Mouse (Mus musculus) midbrain, embryonic 16.5 days (tissue): ENCODE data around the gene Rapgef4. TPM values are rescaled to one million over a fixed set of nuclear protein-coding genes. Genes with fewer than 3 reads are reported as not detected.

Source experiments
- ATAC-seq: fragments of 200-750 bp; cut with Nextera tagmentation; 2 replicates; pipeline ENCODE4 v1.8.0; 2017; ENCODE audit warnings: moderate TSS enrichment
- H3K27ac ChIP-seq: fragments of 300-500 bp; sonication (generic); 2 replicates; pipeline ENCODE4 v1.5.1; 2014; ENCODE audit warnings: mild to moderate bottlenecking, low read length, mixed read lengths
- H3K27me3 ChIP-seq: fragments of 300-500 bp; sonication (generic); 2 replicates; pipeline ENCODE4 v1.6.1; 2014; ENCODE audit warnings: low read depth, low read length, mixed read lengths; ENCODE audit not compliant: control insufficient read depth, insufficient read depth
- H3K36me3 ChIP-seq: fragments of 300-500 bp; sonication (generic); 2 replicates; pipeline ENCODE4 v1.6.1; 2014; ENCODE audit warnings: mild to moderate bottlenecking, low read length, moderate library complexity, mixed read lengths; ENCODE audit not compliant: control insufficient read depth, insufficient read depth
- H3K4me1 ChIP-seq: fragments of 300-500 bp; sonication (generic); 2 replicates; pipeline ENCODE4 v1.6.1; 2014; ENCODE audit warnings: mild to moderate bottlenecking, low read length, mixed read lengths; ENCODE audit not compliant: control insufficient read depth, insufficient read depth
- H3K4me2 ChIP-seq: fragments of 300-500 bp; sonication (generic); 2 replicates; pipeline ENCODE4 v1.6.1; 2014; ENCODE audit warnings: mild to moderate bottlenecking, low read length, mixed read lengths
- H3K4me3 ChIP-seq: fragments of 300-500 bp; sonication (generic); 2 replicates; pipeline ENCODE4 v1.5.1; 2014; ENCODE audit warnings: low read depth, mild to moderate bottlenecking, low read length, moderate library complexity, mixed read lengths
- H3K9ac ChIP-seq: fragments of 300-500 bp; sonication (generic); 2 replicates; pipeline ENCODE4 v1.6.1; 2014; ENCODE audit warnings: low read depth, low read length, mixed read lengths
- H3K9me3 ChIP-seq: fragments of 300-500 bp; sonication (generic); replicated peaks from 2 replicates; pipeline ENCODE4 v1.6.1; 2014; ENCODE audit warnings: mild to moderate bottlenecking, low read length, mixed read lengths; ENCODE audit not compliant: control insufficient read depth, poor library complexity, severe bottlenecking
- WGBS: fragments of 180-500 bp; shearing (Covaris S2); extraction: QIAGEN DNeasy Blood & Tissue Kit; methylation state at CpG from one replicate; pipeline ENCODE4 v1.1.7; 2014; 5-methylcytosine and 5-hydroxymethylcytosine counted together
- polyA plus RNA-seq: library from polyadenylated mRNA; unstranded; fragments of >200 nt; fragmentation: Nextera tagmentation; extraction: Ambion mirVana; gene quantifications from 2 replicates; pipeline ENCODE4 v1.2.1, GENCODE M21; 2015

The Rapgef4 gene
- polyA plus RNA-seq, 1 experiment from 2014 or later = 40.2 TPM

- H3K4me1 ChIP-seq = peaks cover 21% of the 10 kb centered on the region
- H3K4me3 ChIP-seq = no peak overlapping the region
- WGBS = 95% methylated on average over 2 of the region's 2 CpGs
- no peaks in the 10 kb centered on the region for H3K27me3 ChIP-seq
- no peaks in the 10 kb centered on the region for H3K36me3 ChIP-seq
- H3K9ac ChIP-seq = no peak overlapping the region
- no peak for ATAC-seq
- no peaks in the 10 kb centered on the region for H3K9me3 ChIP-seq
- no peak overlapping the region for H3K4me2 ChIP-seq
- H3K27ac ChIP-seq = no peak overlapping the region
Observed at GRCm38 (mm10) chr2:72090061-72090460, 109.0 kb downstream of the Rapgef4 start.

DNA sequence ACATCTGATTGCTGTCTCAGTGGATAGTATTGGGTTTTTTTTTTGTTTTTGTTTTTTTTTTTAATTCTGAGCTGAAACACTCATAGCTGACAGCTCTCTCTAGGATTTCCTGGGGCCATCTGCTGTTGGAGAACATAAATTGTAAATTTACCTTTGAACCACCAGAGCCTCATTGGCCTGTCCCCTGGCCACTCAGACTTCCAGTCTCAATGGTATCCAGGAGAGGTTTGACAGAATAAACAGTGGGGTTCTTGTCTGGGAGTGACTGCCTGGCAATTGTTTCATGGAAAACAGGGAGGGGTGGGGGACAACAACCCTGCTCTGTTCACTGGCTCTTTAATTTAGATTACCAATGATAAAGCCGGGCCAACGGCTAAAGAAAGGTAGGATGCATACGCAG, 111.0 kb downstream of the Rapgef4 start:
- 44% methylated on average over 3 of the region's 3 CpGs for WGBS
- Histone ChIP-seq H3K9ac (no peak overlapping the region), H3K4me3 (no peak overlapping the region), H3K4me2 (no peak overlapping the region), H3K27me3 (no peaks in the 10 kb centered on the region), H3K4me1 (peaks cover 21% of the 10 kb centered on the region), H3K36me3 (no peaks in the 10 kb centered on the region), H3K9me3 (no peaks in the 10 kb centered on the region), H3K27ac (no peak overlapping the region)
- ATAC-seq = no peak

DNA sequence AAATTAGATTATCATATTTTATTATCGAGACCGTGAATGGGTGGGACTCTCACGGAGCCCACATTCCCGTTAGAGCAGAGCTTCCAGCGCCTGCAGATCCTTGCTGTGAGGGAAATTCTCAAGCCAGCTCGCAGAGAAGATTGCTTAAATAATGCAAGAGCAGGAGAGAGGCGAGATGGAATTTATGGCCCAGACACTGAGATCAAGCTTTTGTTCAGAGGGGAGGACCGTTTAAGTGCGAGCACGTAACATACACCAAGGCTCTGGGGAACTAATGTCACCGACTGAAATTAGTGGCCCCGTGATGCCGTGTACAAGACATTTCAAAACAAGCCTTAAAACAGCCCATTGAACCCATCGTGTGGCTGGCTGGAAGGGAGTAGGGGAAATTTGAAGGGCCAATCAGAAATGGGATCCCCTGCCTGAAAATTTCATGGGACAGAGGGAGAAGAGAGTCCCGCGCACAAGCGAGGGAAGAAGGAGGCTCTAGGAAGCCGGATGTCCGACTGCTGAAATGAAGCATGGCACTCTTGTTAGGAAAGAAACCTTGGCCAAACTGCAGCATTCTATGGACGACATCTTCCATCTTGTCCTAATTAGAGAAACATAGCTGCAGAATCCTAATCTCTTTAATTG, 112.5 kb downstream of the Rapgef4 start:
- Histone ChIP-seq H3K27me3 (no peaks in the 10 kb centered on the region), H3K9me3 (no peaks in the 10 kb centered on the region), H3K4me2 (peak overlapping the region; percentile 22), H3K9ac (no peak overlapping the region), H3K4me3 (no peak overlapping the region), H3K36me3 (no peaks in the 10 kb centered on the region), H3K4me1 (peaks cover 21% of the 10 kb centered on the region), H3K27ac (peak overlapping the region; percentile 59; the same call in 1 of the 2 replicates)
- no peak for ATAC-seq
- 60% methylated on average over 20 of the region's 20 CpGs for WGBS

DNA sequence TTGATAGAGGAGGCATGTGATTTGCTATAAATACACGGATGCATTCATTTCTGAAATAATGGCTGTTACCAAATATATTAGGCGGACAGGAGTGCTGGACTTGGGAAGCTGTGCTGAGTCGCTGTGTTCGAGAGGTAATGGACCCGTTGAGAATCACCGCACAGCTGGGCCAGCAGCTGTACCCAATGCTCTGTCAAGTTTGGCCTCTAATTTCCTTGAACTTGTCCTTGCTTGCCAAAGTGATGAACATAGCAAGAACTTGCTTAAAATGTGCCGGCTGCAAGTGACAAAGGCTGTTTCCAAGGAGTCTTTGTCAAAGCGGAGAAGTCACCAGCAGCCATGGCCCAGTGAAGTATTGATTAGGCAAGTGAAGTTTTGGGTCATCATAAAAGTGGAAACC, 113.0 kb downstream of the Rapgef4 start:
- H3K9ac ChIP-seq = no peak overlapping the region
- no peaks in the 10 kb centered on the region for H3K36me3 ChIP-seq
- H3K9me3 ChIP-seq = no peaks in the 10 kb centered on the region
- H3K27ac ChIP-seq = peak overlapping the region; percentile 59; the same call in 1 of the 2 replicates
- no peaks in the 10 kb centered on the region for H3K27me3 ChIP-seq
- ATAC-seq = no peak
- WGBS = 88% methylated on average over 8 of the region's 8 CpGs
- peaks cover 21% of the 10 kb centered on the region for H3K4me1 ChIP-seq
- H3K4me2 ChIP-seq = no peak overlapping the region
- no peak overlapping the region for H3K4me3 ChIP-seq

GRCm38 (mm10) chr2:72094446-72094845, 113.4 kb downstream of the Rapgef4 start:
- WGBS = 79% methylated on average over 7 of the region's 7 CpGs
- Histone ChIP-seq H3K27me3 (no peaks in the 10 kb centered on the region), H3K4me3 (no peak overlapping the region), H3K4me1 (peaks cover 21% of the 10 kb centered on the region), H3K36me3 (no peaks in the 10 kb centered on the region), H3K27ac (no peak overlapping the region), H3K4me2 (no peak overlapping the region), H3K9ac (no peak overlapping the region), H3K9me3 (no peaks in the 10 kb centered on the region)
- no peak for ATAC-seq

DNA sequence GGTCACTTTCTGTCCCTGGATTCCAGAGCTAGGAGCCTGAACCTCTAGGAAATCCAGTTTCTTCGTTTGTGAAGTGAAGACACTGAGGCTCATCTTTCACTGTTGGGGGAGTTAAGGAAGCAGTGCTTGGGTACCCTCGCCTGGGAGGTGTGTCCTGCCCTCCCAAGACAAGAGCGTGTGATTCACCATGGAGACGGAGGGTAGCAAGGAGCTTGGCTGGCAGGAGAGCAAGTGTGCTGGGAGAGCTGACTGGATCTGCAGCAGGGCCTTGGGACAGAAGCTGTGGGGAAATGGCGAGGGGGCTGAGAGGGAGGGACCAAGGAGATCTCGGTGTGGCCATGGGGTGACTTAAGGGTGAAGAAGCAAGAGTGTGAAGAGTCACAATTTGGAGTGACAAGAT, 114.0 kb downstream of the Rapgef4 start:
- H3K27ac ChIP-seq = no peak overlapping the region
- peaks cover 21% of the 10 kb centered on the region for H3K4me1 ChIP-seq
- WGBS = 71% methylated on average over 6 of the region's 6 CpGs
- no peak overlapping the region for H3K4me2 ChIP-seq
- no peak for ATAC-seq
- H3K4me3 ChIP-seq = no peak overlapping the region
- H3K9ac ChIP-seq = no peak overlapping the region
- H3K27me3 ChIP-seq = no peaks in the 10 kb centered on the region
- no peaks in the 10 kb centered on the region for H3K9me3 ChIP-seq
- no peaks in the 10 kb centered on the region for H3K36me3 ChIP-seq

DNA sequence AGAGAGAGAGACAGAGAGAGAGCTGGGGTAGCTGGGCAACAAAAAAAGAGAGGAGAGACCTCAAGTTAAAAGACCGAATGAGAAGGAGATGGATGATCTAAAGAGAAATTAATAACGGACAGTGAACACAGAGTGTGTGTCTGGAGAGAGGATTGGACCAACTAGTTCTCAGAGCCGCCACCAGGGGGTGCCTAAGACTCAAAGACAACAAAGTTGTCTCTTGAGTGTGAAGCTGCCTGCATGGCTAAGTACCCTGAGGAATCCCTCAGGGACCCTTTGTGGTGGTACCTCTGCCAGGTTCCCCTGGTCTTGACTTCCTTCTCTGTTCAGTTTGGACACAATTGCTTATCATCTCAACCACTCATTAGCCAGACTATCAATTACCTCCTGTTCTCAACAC, 115.3 kb downstream of the Rapgef4 start:
- Histone ChIP-seq H3K4me3 (no peak overlapping the region), H3K9me3 (no peaks in the 10 kb centered on the region), H3K36me3 (no peaks in the 10 kb centered on the region), H3K9ac (no peak overlapping the region), H3K4me1 (peaks cover 21% of the 10 kb centered on the region), H3K27ac (no peak overlapping the region), H3K27me3 (no peaks in the 10 kb centered on the region), H3K4me2 (no peak overlapping the region)
- WGBS = 38% methylated on average over 3 of the region's 3 CpGs
- no peak for ATAC-seq

GRCm38 (mm10) chr2:72098366-72098765, 117.3 kb downstream of the Rapgef4 start:
- no peaks in the 10 kb centered on the region for H3K9me3 ChIP-seq
- peaks cover 7% of the 10 kb centered on the region for H3K4me1 ChIP-seq
- H3K27me3 ChIP-seq = no peaks in the 10 kb centered on the region
- 87% methylated on average over 8 of the region's 8 CpGs for WGBS
- H3K4me2 ChIP-seq = no peak overlapping the region
- no peak for ATAC-seq
- H3K27ac ChIP-seq = no peak overlapping the region
- no peak overlapping the region for H3K4me3 ChIP-seq
- no peak overlapping the region for H3K9ac ChIP-seq
- H3K36me3 ChIP-seq = no peaks in the 10 kb centered on the region

DNA sequence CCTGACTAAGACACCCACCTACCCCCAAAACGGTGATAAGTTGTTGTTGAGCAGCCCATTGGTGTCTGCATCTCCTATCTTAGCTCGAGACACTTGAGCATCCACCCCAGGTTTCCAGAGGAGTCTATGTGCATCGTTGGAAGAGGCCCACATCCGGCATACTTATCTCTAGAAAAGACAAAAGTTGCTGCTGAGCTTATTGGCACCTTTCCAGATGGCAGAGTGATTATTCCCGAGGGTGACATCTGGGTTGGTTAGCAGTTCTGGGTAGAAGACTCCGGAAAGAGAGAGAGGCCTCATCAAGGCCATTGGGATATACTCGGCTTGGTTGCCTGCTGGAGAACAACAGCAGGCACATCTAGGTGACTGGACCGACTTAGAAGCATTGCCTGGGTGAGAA, 123.6 kb downstream of the Rapgef4 start:
- ATAC-seq = no peak
- Histone ChIP-seq H3K9ac (no peak overlapping the region), H3K27ac (no peak overlapping the region), H3K27me3 (no peaks in the 10 kb centered on the region), H3K4me3 (no peak overlapping the region), H3K4me1 (peaks cover 3% of the 10 kb centered on the region; the same call in 1 of the 2 replicates), H3K9me3 (no peaks in the 10 kb centered on the region), H3K4me2 (no peak overlapping the region), H3K36me3 (no peaks in the 10 kb centered on the region)
- WGBS = 82% methylated on average over 8 of the region's 8 CpGs
